Mouse (Mus musculus): ENCODE data around the gene Hps4. TPM values are rescaled to one million over a fixed set of nuclear protein-coding genes. Genes with fewer than 3 reads are reported as not detected.

Gene Hps4
- total RNA-seq, 2 experiments from 2014 or later: 30.0 to 32.7 TPM

DNA sequence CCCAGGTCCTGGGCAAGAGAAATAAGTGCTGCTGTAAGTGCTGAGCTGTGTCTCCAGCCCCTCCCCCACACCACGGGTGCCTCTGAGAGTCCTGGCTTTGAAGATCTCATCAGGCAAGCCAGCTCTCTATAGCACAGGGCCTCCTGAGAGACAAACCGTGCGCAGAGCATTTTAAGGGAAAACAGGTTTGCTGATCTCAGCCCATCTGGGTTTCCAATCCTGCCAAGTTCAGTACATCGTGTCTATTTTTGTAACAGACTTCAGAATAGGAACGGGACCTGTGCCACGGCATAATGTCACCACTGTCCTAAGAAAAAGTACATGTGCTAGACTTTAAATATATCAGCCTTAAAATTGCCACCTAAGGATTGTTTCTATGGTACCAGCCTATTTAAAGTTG is 21.9 kb upstream of the Hps4 start:
- intact Hi-C loops (cut with DNase I): no loop called here

DNA sequence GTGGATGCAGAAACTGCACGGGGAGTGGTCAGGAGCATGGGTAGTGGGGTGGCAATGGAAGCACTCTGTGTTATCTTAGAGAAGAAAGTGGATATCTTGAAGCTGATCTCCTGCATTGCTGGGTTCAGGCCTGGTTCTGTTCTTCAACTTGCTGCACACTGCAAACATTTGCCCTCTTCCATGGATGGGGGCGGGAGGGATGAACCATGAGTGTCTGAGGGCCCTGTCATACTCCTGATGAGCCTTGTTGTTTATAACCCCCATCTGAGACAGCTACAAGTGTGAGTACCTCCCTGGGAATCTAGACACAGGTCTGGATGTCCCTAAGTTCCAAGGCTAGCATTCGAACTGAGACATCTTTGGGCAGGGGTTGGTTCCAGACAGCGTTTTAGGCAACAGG is 21.5 kb upstream of the Hps4 start:
- DNase-seq (ENCODE audit: low spot score in 2 of 2): no peak
- intact Hi-C loops (cut with DNase I): no loop called here

More for the DNA sequence above, 21.9 kb upstream of the Hps4 start:
- peak; percentile 81 to 95 for DNase-seq (ENCODE audit: low spot score in 2 of 2)

DNA sequence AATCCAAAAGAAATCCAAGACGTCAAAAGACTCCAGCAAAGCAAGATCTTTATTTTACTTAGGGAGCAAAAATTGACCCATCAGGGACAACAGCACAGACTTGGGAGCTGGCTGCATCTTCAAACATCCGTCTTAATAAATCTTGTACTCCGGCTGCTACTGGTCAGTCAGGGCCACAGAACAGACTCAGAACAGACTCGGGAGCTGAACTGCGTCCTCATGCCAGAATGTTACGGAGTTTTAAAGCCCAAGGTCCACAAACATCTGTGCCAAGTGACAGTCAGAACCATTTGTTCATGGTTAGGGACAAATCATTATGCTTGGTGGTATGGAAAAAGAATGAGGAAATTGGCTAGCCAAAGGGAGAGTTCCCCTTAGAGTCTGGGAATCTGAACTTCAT is 19.6 kb upstream of the Hps4 start:
- intact Hi-C loops (cut with DNase I): no loop called here
- no peak for DNase-seq (ENCODE audit: low spot score in 2 of 2)

DNA sequence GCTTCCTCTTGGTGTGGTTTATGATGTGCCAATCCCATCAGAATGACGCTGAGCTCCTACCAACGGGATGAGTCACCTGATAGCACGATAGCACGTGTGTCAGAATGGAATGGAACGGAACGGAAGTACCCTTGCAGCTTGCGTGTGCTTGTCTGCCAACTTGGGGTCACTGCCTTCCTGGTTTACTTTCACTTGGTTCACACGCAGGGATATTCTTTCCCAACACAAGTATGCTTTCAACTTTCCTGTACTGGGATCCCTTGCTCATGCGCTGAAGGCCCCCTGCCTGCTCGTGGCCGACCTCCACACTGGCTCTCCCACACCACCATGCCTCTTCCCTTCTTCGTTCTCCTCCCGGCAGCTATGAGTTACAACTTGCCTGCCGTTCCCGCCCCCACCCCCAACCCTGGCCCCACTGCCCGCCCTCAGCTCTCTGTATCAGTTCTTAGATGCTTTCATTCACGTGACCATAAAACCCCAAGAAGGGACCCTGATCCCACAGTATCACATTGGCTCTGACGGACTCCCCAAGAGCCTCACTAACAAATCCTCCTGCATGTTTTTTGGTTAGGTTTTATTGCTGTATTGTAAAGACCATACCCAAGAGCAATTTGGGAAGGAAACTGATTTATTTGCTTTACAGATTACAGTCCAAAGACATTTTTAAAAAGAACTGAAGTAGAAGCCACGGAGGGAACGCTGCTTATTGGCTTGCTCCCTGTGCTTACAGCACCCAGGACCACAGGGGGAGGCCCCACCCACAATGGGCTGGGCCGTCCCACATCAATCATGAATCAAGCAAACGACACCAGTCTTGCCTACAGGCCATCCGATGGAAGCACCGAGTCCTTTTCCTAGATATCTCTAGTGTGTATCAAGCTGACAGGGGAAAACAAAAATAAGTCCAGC is 18.0 kb upstream of the Hps4 start:
- intact Hi-C loops (cut with DNase I): loop anchor here (5.0 kb wide), 1 partner anchor 48 kb away; the partner anchor contains the start of gene Tpst2

DNA sequence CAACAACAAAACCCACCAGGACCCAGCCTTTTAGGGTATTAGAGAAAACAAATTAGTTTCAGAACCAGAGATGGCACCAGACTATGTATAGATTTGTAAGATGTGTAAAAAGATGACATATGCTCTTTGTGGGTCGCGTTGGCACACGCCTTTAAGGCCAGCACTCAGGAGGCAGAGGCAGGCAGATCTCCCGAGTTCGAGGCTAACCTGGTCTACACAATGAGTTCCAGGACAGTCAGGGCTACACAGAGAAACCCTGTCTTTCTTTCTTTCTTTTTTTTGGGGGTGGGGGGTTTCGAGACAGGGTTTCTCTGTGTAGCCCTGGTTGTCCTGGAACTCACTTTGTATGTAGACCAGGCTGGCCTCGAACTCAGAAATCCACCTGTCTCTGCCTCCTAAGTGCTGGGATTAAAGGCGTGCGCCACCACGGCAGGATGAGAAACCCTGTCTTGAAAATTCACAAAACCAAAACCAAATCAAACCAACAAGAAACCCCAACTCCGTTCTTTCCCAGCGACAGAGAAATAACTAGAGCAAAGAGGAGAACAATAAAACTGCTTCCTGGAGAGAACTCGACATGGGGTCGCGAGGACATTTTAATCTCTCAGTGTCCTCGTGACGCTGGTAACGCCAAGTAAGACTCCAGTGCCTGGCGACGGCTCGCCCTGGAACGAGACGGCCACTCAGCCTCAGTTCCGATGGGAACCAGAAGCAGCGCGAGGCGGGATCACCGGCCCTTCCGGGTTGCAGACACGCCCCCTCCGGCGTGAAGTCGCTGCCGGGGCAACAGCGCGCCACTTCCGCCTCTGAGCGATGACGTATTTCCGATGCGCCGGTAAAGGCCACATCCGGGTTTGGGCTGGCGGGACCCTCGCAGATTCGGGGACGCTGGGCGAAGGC is 17.1 kb upstream of the Hps4 start, which contains the start of gene Tfip11:
Tfip11 (plus strand) TSS at position 813 of the 900 bp plus-strand sequence.
- peak; percentile 96 to 98 for DNase-seq (ENCODE audit: low spot score in 2 of 2)
- intact Hi-C loops (cut with DNase I): loop anchor here (1.0 to 5.0 kb wide), 2 partner anchors 17 to 48 kb away; partner anchors contain the start of gene Tpst2

More for the DNA sequence above, 18.0 kb upstream of the Hps4 start:
- DNase-seq (ENCODE audit: low spot score in 2 of 2): no peak

DNA sequence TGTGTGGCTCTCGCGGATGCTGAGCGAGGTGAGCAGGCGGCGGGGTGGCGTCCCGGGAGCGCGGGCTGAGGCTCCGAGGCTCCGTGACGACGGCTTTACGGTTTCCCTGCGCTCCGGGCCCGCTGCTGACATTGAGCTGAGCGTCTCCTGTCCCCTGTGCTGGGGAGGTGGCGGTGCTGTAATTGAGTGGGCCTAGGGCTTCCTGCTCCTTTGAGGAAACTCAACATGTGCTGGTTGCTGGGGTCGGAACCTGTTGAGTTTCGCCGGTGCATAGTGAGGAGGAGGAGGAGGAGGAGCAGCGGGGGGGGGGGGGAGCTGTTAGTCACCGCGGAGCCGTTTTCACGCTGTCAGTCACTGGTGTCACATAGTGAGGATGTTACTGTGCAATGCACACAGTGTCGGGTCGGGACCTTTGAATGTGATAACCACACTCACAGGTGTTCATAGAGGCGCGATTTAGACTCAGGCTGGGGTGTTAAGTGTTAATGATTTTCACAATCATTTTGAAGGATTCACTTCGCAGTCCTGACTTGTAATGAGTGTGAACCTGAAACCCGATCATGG is 16.4 kb upstream of the Hps4 start:
- intact Hi-C loops (cut with DNase I): loop anchor here (1.0 to 5.0 kb wide), 2 partner anchors 16 to 49 kb away; partner anchors contain the start of gene Tpst2
- no peak for DNase-seq (ENCODE audit: low spot score in 2 of 2)

DNA sequence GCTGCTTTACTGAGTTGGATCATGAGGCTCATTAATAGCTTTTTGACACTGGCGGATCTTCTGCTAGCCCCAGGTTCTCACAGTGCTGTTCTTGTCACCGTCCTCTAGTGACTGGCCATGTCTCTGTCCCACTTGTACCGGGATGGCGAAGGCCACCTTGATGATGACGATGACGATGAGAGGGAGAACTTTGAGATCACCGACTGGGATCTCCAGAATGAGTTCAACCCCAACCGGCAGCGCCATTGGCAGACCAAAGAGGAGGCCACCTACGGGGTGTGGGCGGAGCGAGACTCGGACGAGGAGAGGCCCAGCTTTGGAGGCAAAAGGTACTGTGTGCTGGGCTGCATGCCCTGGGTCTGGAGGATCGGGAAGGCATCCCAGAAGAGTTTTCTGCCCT is 15.0 kb upstream of the Hps4 start:
- DNase-seq (ENCODE audit: low spot score in 2 of 2): no peak
- intact Hi-C loops (cut with DNase I): loop anchor here (5.0 kb wide), 1 partner anchor 51 kb away; the partner anchor contains the start of gene Tpst2

DNA sequence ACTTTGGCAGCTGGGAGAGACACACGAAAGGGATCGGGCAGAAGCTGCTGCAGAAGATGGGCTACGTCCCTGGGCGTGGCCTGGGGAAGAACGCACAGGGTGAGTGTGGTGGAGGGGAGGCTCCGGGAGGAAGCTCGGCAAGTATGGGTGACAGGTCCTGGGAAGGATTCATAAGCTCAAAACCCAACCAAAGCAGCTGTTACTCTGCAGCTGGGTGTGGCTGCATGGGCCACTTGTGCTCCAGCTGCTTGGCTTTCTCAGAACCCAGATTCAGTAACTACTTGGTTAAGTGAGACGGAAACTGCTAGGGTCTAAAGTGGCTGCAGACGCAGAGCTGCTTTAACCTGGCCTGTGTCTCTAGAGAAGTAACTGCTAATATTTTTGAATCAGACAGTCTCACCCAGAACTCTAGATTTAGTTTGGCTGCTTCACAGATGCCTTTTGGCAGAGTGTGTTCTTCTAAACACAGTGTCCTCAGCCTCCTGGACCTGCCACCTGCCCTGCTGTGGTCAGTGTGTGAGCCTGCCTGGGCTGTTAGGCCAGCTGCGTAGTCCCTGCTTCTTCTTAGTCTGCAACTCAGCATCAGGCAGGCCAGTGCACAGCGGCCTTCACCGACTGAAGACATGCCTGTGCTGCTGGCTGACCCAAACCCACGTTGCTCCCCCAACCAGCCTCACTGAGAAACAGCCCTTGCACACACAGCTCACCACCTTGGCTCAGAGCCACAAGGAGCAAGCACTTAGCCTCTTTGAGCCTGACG is 12.9 kb upstream of the Hps4 start:
- intact Hi-C loops (cut with DNase I): loop anchor here (5.0 kb wide), 1 partner anchor 53 kb away; the partner anchor contains the start of gene Tpst2
- DNase-seq (ENCODE audit: low spot score in 2 of 2): no peak

DNA sequence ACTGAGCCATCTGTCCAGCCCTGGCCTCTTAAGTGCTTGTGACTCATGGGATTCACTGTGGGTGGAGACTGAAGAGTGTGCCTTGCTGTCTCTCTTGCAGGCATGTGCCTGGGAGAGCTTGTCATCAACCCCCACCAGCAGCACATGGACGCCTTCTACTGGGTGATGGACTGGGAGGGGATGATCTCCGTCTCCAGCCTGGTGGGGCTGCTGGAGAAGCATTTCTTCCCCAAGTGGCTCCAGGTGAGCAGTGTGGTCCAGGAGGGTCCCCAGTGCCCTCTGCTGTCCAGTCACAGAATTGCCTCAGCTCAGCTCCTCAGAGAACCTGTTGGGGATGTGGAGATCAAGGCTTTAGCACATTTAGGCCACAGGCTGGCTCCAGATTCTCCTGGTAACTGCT is 7.4 kb upstream of the Hps4 start:
- intact Hi-C loops (cut with DNase I): loop anchor here (2.0 kb wide), 1 partner anchor 95 kb away; no protein-coding TSS in a partner anchor
- DNase-seq (ENCODE audit: low spot score in 2 of 2): peak; percentile 58 to 63

DNA sequence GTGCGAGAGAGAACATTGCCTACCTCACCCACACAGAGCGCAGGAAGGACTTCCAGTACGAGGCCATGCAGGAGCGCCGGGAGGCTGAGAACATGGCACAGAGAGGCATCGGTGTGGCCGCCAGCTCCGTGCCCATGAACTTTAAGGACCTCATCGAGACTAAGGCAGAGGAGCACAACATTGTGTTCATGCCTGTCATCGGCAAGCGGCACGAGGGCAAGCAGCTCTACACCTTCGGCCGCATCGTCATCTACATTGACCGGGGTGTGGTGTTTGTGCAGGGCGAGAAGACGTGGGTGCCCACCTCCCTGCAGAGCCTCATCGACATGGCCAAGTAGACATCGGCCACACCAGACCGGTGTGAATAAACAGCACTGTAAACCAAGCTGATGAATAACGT is 5.9 kb upstream of the Hps4 start:
- DNase-seq (ENCODE audit: low spot score in 2 of 2): no peak
- intact Hi-C loops (cut with DNase I): no loop called here

DNA sequence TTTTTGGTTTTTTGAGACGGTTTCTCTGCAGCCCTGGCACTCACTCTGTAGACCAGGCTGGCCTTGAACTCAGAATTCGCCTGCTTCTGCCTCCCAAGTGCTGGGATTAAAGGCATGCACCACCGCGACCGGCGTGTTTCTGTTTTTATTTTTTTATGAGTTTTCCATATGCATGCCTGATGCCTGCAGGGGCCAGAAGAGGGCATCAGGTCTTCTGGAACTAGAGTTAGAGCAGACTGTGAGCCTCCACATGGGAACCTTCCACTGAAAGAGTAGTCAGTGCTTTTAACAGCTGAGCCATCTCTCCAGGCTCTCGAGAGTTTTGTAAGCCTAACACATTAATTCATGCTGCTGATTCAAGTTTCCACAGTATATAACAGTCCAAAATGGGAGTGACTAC is 3.7 kb upstream of the Hps4 start:
- no peak for DNase-seq (ENCODE audit: low spot score in 2 of 2)
- intact Hi-C loops (cut with DNase I): no loop called here

DNA sequence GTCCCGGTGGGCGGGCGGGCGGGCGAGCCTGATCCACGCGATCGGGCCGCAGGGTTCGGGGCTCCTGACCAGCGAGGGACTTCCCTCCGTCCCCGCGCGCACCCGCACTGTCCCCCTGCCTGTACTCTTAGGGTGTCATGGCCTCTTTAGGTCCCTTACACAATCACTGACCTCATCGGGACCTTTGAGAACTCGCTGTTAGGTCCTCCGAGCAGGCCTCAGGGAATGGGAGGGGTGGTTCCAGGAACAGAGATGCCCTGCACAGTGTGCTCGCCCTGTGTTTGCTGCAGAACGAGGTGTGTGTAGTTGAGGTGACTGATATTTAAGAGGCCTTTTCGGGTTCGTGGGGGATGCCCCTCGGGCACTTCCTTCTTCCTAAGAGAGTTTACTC is 317 bp downstream of the Hps4 start:
- intact Hi-C loops (cut with DNase I): loop anchor here (5.0 kb wide), 1 partner anchor 84 kb away; no protein-coding TSS in a partner anchor

DNA sequence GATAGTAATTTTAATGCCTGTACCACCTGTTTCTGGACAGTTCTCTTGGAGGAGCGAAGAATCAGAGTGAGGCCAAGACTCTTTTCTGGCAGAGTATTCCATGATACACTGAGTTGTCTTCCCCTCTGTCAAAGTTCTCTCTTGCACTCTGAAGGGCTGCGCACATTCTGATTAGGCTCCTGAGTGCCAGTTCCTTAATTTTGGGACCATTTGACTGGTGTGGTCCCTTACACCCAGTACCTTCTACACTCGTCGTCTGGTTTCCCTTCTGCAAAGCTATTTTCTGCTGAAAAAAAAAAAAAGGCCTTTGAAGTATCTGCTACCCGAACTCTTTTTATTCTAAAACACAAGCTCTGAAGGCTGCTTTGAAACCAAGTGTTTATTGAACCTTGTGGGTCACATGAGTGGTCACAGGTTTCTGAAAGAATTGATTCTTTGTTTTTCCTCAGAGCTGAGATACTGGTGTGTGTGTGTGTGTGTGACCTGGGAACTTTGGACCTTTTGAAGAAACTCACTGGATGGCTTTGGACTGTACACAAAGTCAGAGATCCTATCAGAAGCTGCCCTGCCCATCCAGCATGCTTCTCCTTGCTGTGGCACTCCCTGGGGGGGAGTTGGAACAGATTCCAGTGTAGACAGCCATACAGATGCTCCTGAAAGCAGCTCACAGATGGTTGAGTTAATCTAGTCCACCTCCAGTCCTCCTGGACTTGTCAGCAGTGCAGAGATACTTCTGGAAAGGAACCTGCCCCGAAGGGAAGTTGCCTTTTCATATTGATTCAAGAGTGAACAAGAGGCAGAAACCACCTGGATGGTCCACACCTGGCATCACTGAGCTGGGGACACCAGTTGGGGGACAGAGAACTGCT is 1.4 kb downstream of the Hps4 start:
- peak; percentile 59 to 75 for DNase-seq (ENCODE audit: low spot score in 2 of 2)
- intact Hi-C loops (cut with DNase I): loop anchor here (5.0 kb wide), 1 partner anchor 83 kb away; no protein-coding TSS in a partner anchor

More for the DNA sequence above, 317 bp downstream of the Hps4 start:
- no peak for DNase-seq (ENCODE audit: low spot score in 2 of 2)

DNA sequence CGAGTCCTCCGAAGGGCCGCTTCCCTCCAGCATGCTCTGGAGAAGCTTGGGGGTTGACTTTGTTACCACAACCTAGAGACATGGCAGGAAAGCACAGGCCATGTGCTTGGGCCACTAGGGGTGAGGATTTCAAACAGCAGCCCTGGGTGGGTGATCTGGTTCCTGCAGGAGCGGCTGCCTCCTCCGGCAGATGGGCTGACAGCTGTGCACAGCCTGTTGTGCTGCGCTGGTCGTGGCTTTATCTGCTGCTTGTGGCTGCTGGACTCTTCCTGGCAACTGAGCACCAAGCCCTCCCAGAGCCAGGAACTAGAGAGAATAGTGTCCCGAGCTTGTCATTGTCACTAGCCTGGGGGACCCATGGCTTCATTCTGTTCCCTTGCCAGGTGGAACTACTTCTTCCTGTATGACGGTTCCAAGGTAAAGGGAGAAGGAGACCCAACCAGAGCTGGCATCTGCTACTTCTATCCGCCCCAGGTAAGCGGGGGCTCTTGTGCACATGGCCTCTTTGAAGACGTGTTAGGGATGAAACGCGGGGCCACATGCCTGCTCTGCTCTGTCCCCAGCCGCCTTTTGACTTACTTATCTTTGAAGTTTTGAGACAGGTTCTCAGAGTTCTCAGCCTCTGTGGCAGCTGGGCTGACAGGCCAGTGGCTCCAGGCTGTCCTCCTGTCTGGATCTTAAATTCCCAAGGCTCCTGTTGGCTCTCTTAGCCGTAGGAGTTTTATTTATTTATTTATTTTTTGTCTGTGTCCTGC is 3.5 kb downstream of the Hps4 start:
- intact Hi-C loops (cut with DNase I): loop anchor here (5.0 kb wide), 1 partner anchor 46 kb away; the partner anchor contains the start of gene Asphd2
- DNase-seq (ENCODE audit: low spot score in 2 of 2): no peak

DNA sequence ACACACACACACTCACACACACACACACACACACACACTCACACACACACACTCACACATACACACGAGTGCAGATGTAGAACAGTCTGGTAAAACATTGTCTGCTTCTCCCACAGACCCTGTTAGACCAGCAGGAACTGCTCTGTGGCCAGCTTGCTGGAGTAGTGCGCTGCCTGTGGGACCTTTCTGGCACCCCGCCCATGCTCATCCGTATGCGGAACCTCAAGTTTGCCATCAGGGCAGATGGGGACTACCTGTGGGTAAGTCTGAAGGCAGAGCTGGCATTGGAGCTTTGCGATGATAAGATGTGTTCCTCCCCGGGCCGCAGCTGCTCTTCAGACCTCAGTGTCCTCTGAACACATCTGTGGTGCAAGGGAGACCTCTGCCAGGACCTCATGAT is 6.3 kb downstream of the Hps4 start:
- no peak for DNase-seq (ENCODE audit: low spot score in 2 of 2)
- intact Hi-C loops (cut with DNase I): loop anchor here (5.0 kb wide), 1 partner anchor 43 kb away; the partner anchor contains the start of gene Asphd2

DNA sequence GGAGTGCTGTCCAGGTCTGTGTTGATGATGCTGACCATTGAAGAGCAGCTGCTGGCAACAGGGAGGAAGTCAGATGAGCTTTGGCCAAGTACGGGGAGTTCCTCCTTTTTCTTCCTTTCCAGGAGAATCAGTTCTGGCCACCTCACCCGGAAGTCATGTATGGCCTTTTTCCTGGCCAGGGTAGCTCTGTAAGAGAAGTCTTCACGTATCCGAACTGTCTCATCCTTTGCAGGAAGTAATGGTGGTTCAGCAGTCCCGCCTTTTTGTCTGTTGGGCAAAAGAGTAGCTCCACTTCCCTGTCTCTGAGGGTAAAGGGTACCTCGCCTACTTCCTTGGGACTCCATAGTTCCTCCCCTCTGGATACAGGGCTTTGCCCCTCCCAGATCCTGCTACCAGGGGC is 12.6 kb downstream of the Hps4 start:
- DNase-seq (ENCODE audit: low spot score in 2 of 2): no peak
- intact Hi-C loops (cut with DNase I): no loop called here

DNA sequence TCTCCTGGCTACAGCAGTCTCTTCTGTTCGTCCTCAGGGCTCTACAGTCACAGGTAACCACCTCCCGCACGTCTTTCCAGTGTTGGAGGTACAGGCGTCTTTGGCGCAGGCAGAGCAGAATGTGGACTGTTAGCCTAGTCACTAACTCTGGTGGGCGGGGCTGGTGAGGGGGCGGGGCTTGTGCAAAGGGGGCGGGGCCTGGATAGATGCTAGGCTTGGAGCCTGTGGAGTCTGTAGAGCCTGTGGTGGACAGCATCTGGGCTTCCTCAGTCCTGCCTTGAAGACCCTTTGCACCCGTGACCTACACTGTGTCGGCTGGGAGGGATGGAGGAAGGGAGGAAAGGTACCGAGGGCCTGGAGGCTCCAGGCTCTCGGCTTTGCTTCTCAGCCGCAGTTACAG is 13.0 kb downstream of the Hps4 start, which contains the start of gene Gm6583:
Gm6583 (minus strand) TSS at position 124 of the 400 bp plus-strand sequence.
- intact Hi-C loops (cut with DNase I): no loop called here
- no peak for DNase-seq (ENCODE audit: low spot score in 2 of 2)

Data from left cerebral cortex, postnatal 14 days (tissue).